Mouse (Mus musculus) myocyte (in vitro differentiated cells): ENCODE measurements at regions not wholly inside any gene's neighbourhood (a gene's known extent, or its start where the extent isn't known, plus 50 kb on each side); places are given as distances from the start of the nearest gene placed in this dataset.

ENCODE experiments used
- H3K27me3 ChIP-seq: one replicate; pipeline ENCODE4 v1.6.1; 2011; ENCODE audit not compliant: control insufficient read depth, insufficient read depth, insufficient read length
- H3K36me3 ChIP-seq: one replicate; pipeline ENCODE4 v1.6.1; 2011; ENCODE audit not compliant: control insufficient read depth, insufficient read depth
- H3K4me2 ChIP-seq: one replicate; pipeline ENCODE4 v1.6.1; 2011; ENCODE audit warnings: low read depth, control low read depth
- H3K4me3 ChIP-seq: one replicate; pipeline ENCODE4 v1.5.1; 2011; ENCODE audit warnings: mild to moderate bottlenecking, control low read depth, moderate library complexity
- H3K79me2 ChIP-seq: one replicate; pipeline ENCODE4 v1.6.1; 2011; ENCODE audit not compliant: control insufficient read depth, insufficient read depth
- H3ac ChIP-seq: one replicate; pipeline ENCODE4 v1.6.1; 2011; ENCODE audit not compliant: control insufficient read depth, insufficient read length
- CEBPB ChIP-seq: IDR thresholded peaks from 2 replicates; pipeline ENCODE4 v1.6.1; 2011; ENCODE audit warnings: mild to moderate bottlenecking, moderate library complexity; ENCODE audit not compliant: poor library complexity, insufficient read depth, severe bottlenecking
- E2F4 ChIP-seq: IDR thresholded peaks from one replicate; pipeline ENCODE4 v1.6.1; 2011; ENCODE audit warnings: mild to moderate bottlenecking, control low read depth, moderate library complexity; ENCODE audit not compliant: insufficient read depth
- MAX ChIP-seq: IDR thresholded peaks from one replicate; pipeline ENCODE4 v1.6.1; 2011; ENCODE audit warnings: low read depth, mild to moderate bottlenecking, control low read depth
- MYOD1 ChIP-seq, 3 experiments: IDR thresholded peaks; one replicate each; pipeline ENCODE4 v1.6.1; 2011; ENCODE audit warnings: control low read depth in 2 of 3, low read depth in 2 of 3, mild to moderate bottlenecking in 2 of 3, moderate library complexity in 1 of 3; ENCODE audit not compliant: insufficient read length in 2 of 3, control insufficient read depth in 1 of 3
- MYOG ChIP-seq, 3 experiments: IDR thresholded peaks; one replicate each; pipeline ENCODE4 v1.6.1; 2011; ENCODE audit warnings: control low read depth in 2 of 3, low read depth in 2 of 3, mild to moderate bottlenecking in 2 of 3; ENCODE audit not compliant: insufficient read length in 2 of 3, control insufficient read depth in 1 of 3, insufficient read depth in 1 of 3
- POLR2A ChIP-seq: IDR thresholded peaks from one replicate; pipeline ENCODE4 v1.6.1; 2011; ENCODE audit warnings: low read depth, mild to moderate bottlenecking, control low read depth, moderate library complexity; ENCODE audit not compliant: insufficient read length
- POLR2AphosphoS2 ChIP-seq: IDR thresholded peaks from one replicate; pipeline ENCODE4 v1.6.1; 2011; ENCODE audit warnings: low read depth, control low read depth; ENCODE audit not compliant: insufficient read length
- REST ChIP-seq: IDR thresholded peaks from one replicate; pipeline ENCODE4 v1.6.1; 2011; ENCODE audit warnings: mild to moderate bottlenecking, control low read depth, moderate library complexity; ENCODE audit not compliant: insufficient read depth, insufficient read length
- SRF ChIP-seq: IDR thresholded peaks from one replicate; pipeline ENCODE4 v1.6.1; 2011; ENCODE audit warnings: low read depth; ENCODE audit not compliant: control insufficient read depth, insufficient read length
- TCF12 ChIP-seq: IDR thresholded peaks from one replicate; pipeline ENCODE4 v1.6.1; 2011; ENCODE audit warnings: mild to moderate bottlenecking, control low read depth; ENCODE audit not compliant: poor library complexity, insufficient read depth, severe bottlenecking
- TCF3 ChIP-seq: IDR thresholded peaks from one replicate; pipeline ENCODE4 v1.6.1; 2011; ENCODE audit warnings: low read depth, control low read depth; ENCODE audit not compliant: insufficient read length
- USF1 ChIP-seq: IDR thresholded peaks from one replicate; pipeline ENCODE4 v1.6.1; 2011; ENCODE audit warnings: low read depth, mild to moderate bottlenecking, control low read depth, moderate library complexity

GRCm38 (mm10) chr14:71074019-71074418 lies 474.4 kb upstream of the Fam160b2 start:
- no peaks in the 10 kb centered on the region for H3K79me2 ChIP-seq
- no peaks in the 10 kb centered on the region for H3K36me3 ChIP-seq
- no peak for TF ChIP-seq MYOG (IDR thresholded peaks at IDR 0.05; ENCODE audit: control insufficient read depth in 1 of 3, insufficient read depth in 1 of 3, insufficient read length in 2 of 3, low read depth in 2 of 3)
- TF ChIP-seq MAX, result no peak
- no peak for TF ChIP-seq POLR2A
- H3K4me2 ChIP-seq, result no peak overlapping the region
- H3ac ChIP-seq, result no peak overlapping the region
- H3K4me3 ChIP-seq, result no peak overlapping the region
- H3K27me3 ChIP-seq, result no peaks in the 10 kb centered on the region

- H3ac ChIP-seq, result no peak overlapping the region
- no peak for TF ChIP-seq REST
- TF ChIP-seq MYOD1 (IDR thresholded peaks at IDR 0.05; ENCODE audit: control insufficient read depth in 1 of 3, insufficient read length in 2 of 3, low read depth in 2 of 3), result no peak
- no peak overlapping the region for H3K4me3 ChIP-seq
- H3K4me2 ChIP-seq, result no peak overlapping the region
- no peaks in the 10 kb centered on the region for H3K79me2 ChIP-seq
- no peaks in the 10 kb centered on the region for H3K27me3 ChIP-seq
- no peaks in the 10 kb centered on the region for H3K36me3 ChIP-seq
Observed at GRCm38 (mm10) chr14:71065669-71066068, 466.0 kb upstream of the Fam160b2 start.

- TF ChIP-seq TCF12 (no peak), REST (no peak), CEBPB (no peak), E2F4 (no peak), POLR2A (no peak), MYOD1 (IDR thresholded peaks at IDR 0.05; ENCODE audit: control insufficient read depth in 1 of 3, insufficient read length in 2 of 3, low read depth in 2 of 3) (no peak), USF1 (no peak), SRF (no peak), MAX (no peak), TCF3 (no peak), MYOG (IDR thresholded peaks at IDR 0.05; ENCODE audit: control insufficient read depth in 1 of 3, insufficient read depth in 1 of 3, insufficient read length in 2 of 3, low read depth in 2 of 3) (no peak), POLR2AphosphoS2 (no peak)
- Histone ChIP-seq H3K27me3 (no peaks in the 10 kb centered on the region), H3K36me3 (no peaks in the 10 kb centered on the region), H3K4me3 (no peak overlapping the region), H3ac (no peak overlapping the region), H3K4me2 (no peak overlapping the region), H3K79me2 (no peaks in the 10 kb centered on the region)
Observed at GRCm38 (mm10) chr14:71056601-71057000, 457.0 kb upstream of the Fam160b2 start.

GRCm38 (mm10) chr14:71055480-71055879 lies 455.8 kb upstream of the Fam160b2 start:
- H3K27me3 ChIP-seq, result no peaks in the 10 kb centered on the region
- TF ChIP-seq MYOG (IDR thresholded peaks at IDR 0.05; ENCODE audit: control insufficient read depth in 1 of 3, insufficient read depth in 1 of 3, insufficient read length in 2 of 3, low read depth in 2 of 3), result no peak
- TF ChIP-seq REST, result no peak
- no peak for TF ChIP-seq MAX
- no peaks in the 10 kb centered on the region for H3K79me2 ChIP-seq
- H3ac ChIP-seq, result no peak overlapping the region
- H3K36me3 ChIP-seq, result no peaks in the 10 kb centered on the region
- no peak overlapping the region for H3K4me2 ChIP-seq
- H3K4me3 ChIP-seq, result no peak overlapping the region

GRCm38 (mm10) chr14:71053788-71054641 lies 454.4 kb upstream of the Fam160b2 start:
- TF ChIP-seq CEBPB (no peak), TCF3 (no peak), E2F4 (no peak), REST (no peak), POLR2A (no peak), MYOG (IDR thresholded peaks at IDR 0.05; ENCODE audit: control insufficient read depth in 1 of 3, insufficient read depth in 1 of 3, insufficient read length in 2 of 3, low read depth in 2 of 3) (no peak)
- no peaks in the 10 kb centered on the region for H3K79me2 ChIP-seq
- H3K36me3 ChIP-seq, result no peaks in the 10 kb centered on the region
- H3ac ChIP-seq, result no peak overlapping the region
- H3K4me2 ChIP-seq, result no peak overlapping the region
- H3K27me3 ChIP-seq, result no peaks in the 10 kb centered on the region
- no peak overlapping the region for H3K4me3 ChIP-seq
